Mouse (Mus musculus) hindbrain, embryonic 15.5 days (tissue): ENCODE results near the gene Trim12a. TPM values are rescaled to one million over a fixed set of nuclear protein-coding genes. Genes with fewer than 3 reads are reported as not detected.
A peak's percentile ranks its signal among the peaks of the same experiment; 100 is the strongest.
"Not testable (repeated sequence)": the region's sequence is repeated elsewhere in the genome, so short reads cannot be mapped to it uniquely, and the experiment has no call there.

ENCODE experiments used
- ATAC-seq: fragments of 200-750 bp; cut with Nextera tagmentation; 2 replicates; pipeline ENCODE4 v1.8.0; 2017; ENCODE audit warnings: low read depth, moderate number of reproducible peaks, moderate TSS enrichment; ENCODE audit not compliant: low FRiP score
- H3K27ac ChIP-seq: fragments of 300-500 bp; sonication (generic); replicated peaks from 2 replicates; pipeline ENCODE4 v1.5.1; 2015; ENCODE audit warnings: mild to moderate bottlenecking, inconsistent platforms
- H3K27me3 ChIP-seq: fragments of 300-500 bp; sonication (generic); 2 replicates; pipeline ENCODE4 v1.6.1; 2015; ENCODE audit warnings: control low read depth, inconsistent platforms
- H3K36me3 ChIP-seq: fragments of 300-500 bp; sonication (generic); 2 replicates; pipeline ENCODE4 v1.6.1; 2015; ENCODE audit warnings: control low read depth, inconsistent platforms
- H3K4me1 ChIP-seq: fragments of 300-500 bp; sonication (generic); replicated peaks from 2 replicates; pipeline ENCODE4 v1.6.1; 2015; ENCODE audit warnings: control low read depth, inconsistent platforms
- H3K4me2 ChIP-seq: fragments of 300-500 bp; sonication (generic); 2 replicates; pipeline ENCODE4 v1.6.1; 2015; ENCODE audit warnings: moderate library complexity, mild to moderate bottlenecking, inconsistent platforms
- H3K4me3 ChIP-seq: fragments of 300-500 bp; sonication (generic); 2 replicates; pipeline ENCODE4 v1.5.1; 2015; ENCODE audit warnings: mild to moderate bottlenecking, inconsistent platforms
- H3K9ac ChIP-seq: fragments of 300-500 bp; sonication (generic); 2 replicates; pipeline ENCODE4 v1.6.1; 2015; ENCODE audit warnings: inconsistent platforms
- H3K9me3 ChIP-seq: fragments of 300-500 bp; sonication (generic); 2 replicates; pipeline ENCODE4 v1.6.1; 2016; ENCODE audit warnings: control low read depth, inconsistent platforms
- WGBS: fragments of 180-500 bp; shearing (Covaris S2); methylation state at CpG from one replicate; pipeline ENCODE4 v1.1.7; 2015; 5-methylcytosine and 5-hydroxymethylcytosine counted together
- polyA plus RNA-seq: library from polyadenylated mRNA; unstranded; fragments of >200 nt; fragmentation: Nextera tagmentation; extraction: Ambion mirVana; gene quantifications from 2 replicates; pipeline ENCODE4 v1.2.1, GENCODE M21; 2015

The Trim12a gene
- 1.9 TPM in 2 replicates for polyA plus RNA-seq

DNA sequence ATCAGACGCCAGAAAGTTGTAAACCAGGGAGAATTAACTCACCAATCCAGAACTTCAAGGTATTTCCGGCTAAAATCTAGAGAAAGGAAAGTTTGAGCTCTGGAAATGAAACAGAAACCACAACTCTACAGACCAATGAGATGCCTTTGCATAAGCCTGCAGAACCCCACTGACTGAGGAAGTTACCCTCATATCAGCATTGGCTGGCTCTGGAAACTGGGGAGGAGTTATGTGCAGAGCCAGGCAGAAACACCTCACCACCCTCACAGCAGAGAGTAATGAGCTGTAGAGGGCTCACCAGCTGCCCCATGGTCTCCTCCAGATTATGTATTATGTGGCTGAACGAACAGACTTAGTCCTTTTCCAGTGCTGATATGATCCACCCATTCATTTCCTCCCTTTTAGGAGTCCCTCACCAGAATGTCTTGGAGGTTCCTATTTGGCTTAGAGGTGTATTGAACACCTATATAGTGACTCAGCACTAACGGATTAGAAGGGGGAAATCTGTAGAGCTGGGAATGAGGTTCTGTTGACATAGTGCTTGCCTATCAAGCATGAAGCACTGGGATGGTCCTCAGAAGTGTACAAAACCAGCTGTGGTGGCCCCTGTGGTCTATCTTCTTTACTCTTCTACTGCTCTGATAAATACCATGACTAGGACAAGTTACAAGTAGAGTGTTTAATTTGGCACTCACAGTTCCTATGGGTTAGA lies at the start of gene Trim12a:
TSS of gene Trim12a (minus strand) at position 98 of the 712 bp plus-strand sequence.
- not testable (repeated sequence) for H3K4me1 ChIP-seq, H3K9me3 ChIP-seq, H3K9ac ChIP-seq, H3K27ac ChIP-seq, ATAC-seq, H3K36me3 ChIP-seq, H3K27me3 ChIP-seq
- H3K4me3 ChIP-seq: peak within 1 kb of the TSS; percentile 30
- H3K4me2 ChIP-seq: peak within 1 kb of the TSS; percentile 36
- 32% methylated on average over 4 of the region's 4 CpGs for WGBS

DNA sequence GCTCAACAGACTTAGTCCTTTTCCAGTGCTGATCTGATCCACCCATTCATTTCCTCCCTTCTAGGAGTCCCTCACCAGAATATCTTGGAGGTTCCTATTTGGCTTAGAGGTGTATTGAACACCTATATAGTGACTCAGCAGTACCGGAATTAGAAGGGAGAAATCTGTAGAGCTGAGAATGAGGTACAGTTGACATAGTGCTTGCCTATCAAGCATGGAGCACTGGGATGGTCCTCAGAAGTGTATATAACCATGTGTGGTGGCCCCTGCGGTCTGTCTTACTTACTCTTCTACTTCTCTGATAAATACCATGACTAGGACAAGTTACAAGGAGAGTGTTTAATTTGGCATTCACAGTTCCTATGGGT lies 38.3 kb upstream of the Trim12a start:
- no peaks in the 10 kb centered on the region for H3K36me3 ChIP-seq
- H3K4me3 ChIP-seq: no peak overlapping the region
- no peak overlapping the region for H3K9ac ChIP-seq
- no peaks in the 10 kb centered on the region for H3K27me3 ChIP-seq
- no peaks in the 10 kb centered on the region for H3K4me1 ChIP-seq
- H3K4me2 ChIP-seq: peak overlapping the region; percentile 44; the same call in 1 of the 2 replicates
- ATAC-seq: no peak
- H3K9me3 ChIP-seq: no peaks in the 10 kb centered on the region
- no peak overlapping the region for H3K27ac ChIP-seq
- 77% methylated on average over 2 of the region's 2 CpGs for WGBS

DNA sequence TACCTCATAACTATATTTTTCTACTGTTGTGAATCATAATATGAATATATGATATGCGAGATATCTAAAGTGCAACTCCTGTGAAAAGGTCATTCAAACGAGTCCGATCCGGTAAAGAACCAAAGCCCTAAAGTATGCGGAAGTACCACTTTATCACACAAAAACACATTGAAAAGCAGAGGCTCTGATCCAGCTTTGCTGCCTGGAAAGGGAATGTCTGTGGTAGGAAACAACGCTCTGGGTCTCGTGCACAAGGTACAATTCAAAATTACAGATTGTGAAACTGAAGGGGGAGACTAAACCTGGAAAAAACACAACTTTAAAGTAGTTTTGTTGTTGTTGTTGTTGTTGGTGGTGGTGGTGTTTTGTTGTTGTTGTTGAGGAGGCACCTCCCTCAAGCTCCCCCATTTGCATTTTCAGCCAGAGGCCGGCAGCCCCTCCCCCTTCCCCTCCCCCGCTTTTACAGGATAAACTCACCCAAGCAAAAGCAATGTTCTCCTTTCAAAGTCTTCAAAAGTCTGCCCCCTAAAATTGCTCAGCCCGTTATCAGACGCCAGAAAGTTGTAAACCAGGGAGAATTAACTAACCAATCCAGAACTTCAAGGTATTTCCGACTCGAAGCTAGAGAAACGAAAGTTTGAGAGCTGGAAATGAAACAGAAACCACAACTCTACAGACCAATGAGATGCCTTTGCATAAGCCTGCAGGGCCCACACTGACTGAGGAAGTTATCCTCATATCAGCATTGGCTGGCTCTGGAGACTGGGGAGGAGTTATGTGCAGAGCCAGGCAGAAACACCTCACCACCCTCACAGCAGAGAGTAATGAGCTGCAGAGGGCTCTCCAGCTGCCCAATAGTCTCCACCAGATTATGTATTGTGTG lies 37.7 kb upstream of the Trim12a start, which contains the start of gene Trim12c:
TSS of gene Trim12c (minus strand) at position 646 of the 883 bp plus-strand sequence.
- H3K27me3 ChIP-seq: no peaks in the 10 kb centered on the region
- H3K36me3 ChIP-seq: no peaks in the 10 kb centered on the region
- no peak within 1 kb of the TSS for H3K27ac ChIP-seq
- no peaks in the 10 kb centered on the region for H3K4me1 ChIP-seq
- peak within 1 kb of the TSS; percentile 28 for H3K4me3 ChIP-seq
- peak within 1 kb of the TSS; percentile 44 for H3K4me2 ChIP-seq
- no peak within 1 kb of the TSS for H3K9ac ChIP-seq
- 13% methylated on average over 14 of the region's 14 CpGs for WGBS
- H3K9me3 ChIP-seq: no peaks in the 10 kb centered on the region
- peak; percentile 93 for ATAC-seq

DNA sequence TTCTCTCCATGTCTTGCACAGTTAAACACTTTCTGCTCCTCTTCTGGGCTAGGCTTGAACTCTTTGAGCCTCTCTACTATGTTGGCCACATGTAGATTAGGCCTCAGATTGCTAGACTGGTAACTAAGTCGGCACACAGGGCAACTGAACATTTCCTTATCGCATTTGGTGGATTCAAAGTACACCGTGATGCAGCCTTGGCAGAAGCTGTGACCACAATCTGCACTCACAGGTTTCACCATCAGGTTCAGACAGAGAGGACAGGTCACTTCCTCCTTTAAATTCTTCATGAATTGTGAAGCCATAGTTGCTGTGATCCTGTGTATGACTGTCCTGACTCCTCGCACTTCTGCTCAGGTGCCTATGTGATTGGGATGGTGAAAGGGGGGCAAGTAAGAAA lies 32.8 kb upstream of the Trim12a start:
- H3K4me3 ChIP-seq, H3K36me3 ChIP-seq, H3K27me3 ChIP-seq, H3K4me2 ChIP-seq, H3K9ac ChIP-seq, ATAC-seq, H3K9me3 ChIP-seq, H3K27ac ChIP-seq, H3K4me1 ChIP-seq: not testable (repeated sequence)
- WGBS: 87% methylated on average over 4 of the region's 4 CpGs

DNA sequence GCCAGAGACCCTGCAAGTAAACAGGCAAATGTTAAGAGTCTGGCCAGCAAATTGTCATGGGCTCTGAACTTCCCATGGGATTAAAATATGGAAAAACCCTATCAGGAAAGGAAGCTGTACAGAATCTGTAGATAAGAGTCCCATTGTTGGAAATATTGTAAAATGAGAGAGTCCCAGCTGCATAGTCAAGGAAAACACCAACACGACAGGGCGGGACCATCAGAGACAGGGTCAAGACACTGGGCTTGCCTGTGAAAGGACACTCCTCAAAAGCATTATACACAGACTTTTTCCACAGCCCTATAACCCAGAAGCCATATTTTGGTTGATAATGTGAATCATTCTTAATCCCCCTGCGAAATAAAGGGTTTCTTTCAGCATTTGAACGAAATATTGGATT lies 25.5 kb upstream of the Trim12a start:
- H3K9ac ChIP-seq, H3K27ac ChIP-seq, H3K4me3 ChIP-seq, H3K4me2 ChIP-seq, H3K4me1 ChIP-seq, ATAC-seq, H3K36me3 ChIP-seq, H3K27me3 ChIP-seq, H3K9me3 ChIP-seq: not testable (repeated sequence)
- WGBS: 91% methylated on average over 4 of the region's 4 CpGs

DNA sequence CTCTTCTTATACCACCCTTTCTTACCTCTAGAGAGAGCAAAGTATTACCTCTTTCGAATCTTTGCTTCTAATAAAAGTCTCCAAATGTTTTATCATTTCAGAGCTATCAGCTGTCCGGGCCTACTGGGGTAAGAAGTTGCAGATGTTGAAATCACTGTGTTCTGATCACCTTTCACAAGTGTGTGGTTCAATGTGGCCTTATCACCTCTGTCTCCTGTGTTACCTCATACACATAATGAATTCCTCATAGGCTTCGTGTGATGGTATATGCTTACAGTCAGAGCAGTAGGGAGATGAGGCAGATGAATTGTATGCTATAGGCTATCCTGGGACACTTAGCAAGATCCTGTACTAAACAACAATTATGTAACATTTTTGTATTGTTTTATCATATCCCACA lies 20.3 kb upstream of the Trim12a start:
- H3K4me1 ChIP-seq, H3K4me2 ChIP-seq, H3K36me3 ChIP-seq, ATAC-seq, H3K9ac ChIP-seq, H3K9me3 ChIP-seq, H3K4me3 ChIP-seq, H3K27ac ChIP-seq, H3K27me3 ChIP-seq: not testable (repeated sequence)
- 95% methylated on average over 3 of the region's 3 CpGs for WGBS

DNA sequence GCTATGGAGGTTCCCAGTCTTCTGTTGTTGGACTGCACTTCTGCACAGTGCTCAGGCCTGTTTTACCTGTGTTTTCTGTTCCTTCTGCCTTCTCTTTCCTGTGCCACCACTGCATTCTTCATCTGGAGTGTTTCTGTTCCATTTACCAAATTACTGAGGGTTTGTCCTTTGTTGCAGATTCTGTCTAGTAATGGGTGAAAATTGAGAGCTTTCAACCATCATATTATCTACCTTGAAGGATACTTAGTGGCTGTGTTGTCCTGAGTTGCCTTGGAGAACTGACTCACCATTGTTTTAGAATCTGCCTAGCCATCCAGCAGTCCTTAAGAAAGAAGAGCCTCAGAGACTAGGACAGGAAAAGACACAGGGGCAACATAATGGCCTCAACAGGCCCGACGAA lies 13.9 kb upstream of the Trim12a start, which contains the start of gene Trim34b:
TSS of gene Trim34b (plus strand) at position 301 of the 400 bp plus-strand sequence.
- not testable (repeated sequence) for H3K36me3 ChIP-seq, H3K4me1 ChIP-seq, H3K9me3 ChIP-seq, H3K4me3 ChIP-seq, H3K4me2 ChIP-seq, H3K9ac ChIP-seq, H3K27ac ChIP-seq, H3K27me3 ChIP-seq, ATAC-seq
- WGBS: 85% methylated on average over 2 of the region's 2 CpGs

DNA sequence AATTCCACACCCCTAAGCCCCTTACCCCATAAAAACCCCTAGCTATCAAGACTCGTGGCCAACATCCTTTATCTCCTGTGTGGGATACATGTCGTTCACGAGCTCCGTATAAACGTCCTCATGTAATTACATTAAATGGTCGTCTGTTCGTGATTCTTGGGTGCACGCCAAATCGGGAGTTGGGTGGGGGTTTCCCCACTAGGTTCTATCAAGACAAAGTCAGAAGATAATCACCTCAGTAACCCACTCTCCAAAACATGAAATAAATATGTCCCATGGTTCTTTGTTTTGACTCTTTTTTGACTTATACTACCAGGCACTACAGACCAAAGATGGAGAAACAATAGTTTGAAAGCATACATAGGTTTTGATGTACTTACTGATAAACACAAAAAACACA lies 6.8 kb upstream of the Trim12a start:
- no peaks in the 10 kb centered on the region for H3K9me3 ChIP-seq
- H3K4me1 ChIP-seq: no peaks in the 10 kb centered on the region
- H3K9ac ChIP-seq: no peak overlapping the region
- H3K4me2 ChIP-seq: no peak overlapping the region
- H3K27ac ChIP-seq: no peak overlapping the region
- no peak for ATAC-seq
- 79% methylated on average over 9 of the region's 9 CpGs for WGBS
- H3K27me3 ChIP-seq: no peaks in the 10 kb centered on the region
- no peaks in the 10 kb centered on the region for H3K36me3 ChIP-seq
- H3K4me3 ChIP-seq: no peak overlapping the region

DNA sequence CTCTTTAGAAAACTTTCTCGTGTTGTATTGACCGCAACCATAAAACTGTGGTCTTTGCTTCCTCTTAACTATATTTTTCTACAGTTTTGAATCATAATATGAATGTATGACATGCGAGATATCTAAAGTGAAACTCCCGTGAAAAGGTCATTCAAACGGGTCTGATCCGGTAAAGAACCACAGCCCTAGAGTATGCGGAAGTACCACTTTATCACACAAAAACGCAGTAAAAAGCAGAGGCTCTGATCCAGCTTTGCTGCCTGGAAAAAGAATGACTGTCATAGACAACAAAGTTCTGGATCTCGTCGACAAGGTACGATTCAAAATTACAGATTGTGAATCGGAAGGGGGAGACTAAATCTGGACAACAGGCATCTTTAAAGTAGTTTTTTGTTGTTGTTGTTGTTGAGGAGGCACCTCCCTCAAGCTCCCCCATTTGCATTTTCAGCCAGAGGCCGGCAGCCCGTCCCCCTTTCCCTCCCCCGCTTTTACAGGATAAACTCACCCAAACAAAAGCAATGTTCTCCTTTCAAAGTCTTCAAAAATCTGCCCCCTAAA lies 391 bp downstream of the Trim12a start:
- peak overlapping the region; percentile 36 for H3K4me2 ChIP-seq
- 15% methylated on average over 15 of the region's 15 CpGs for WGBS
- no peaks in the 10 kb centered on the region for H3K36me3 ChIP-seq
- H3K9ac ChIP-seq: no peak overlapping the region
- H3K27me3 ChIP-seq: no peaks in the 10 kb centered on the region
- no peak for ATAC-seq
- no peaks in the 10 kb centered on the region for H3K9me3 ChIP-seq
- no peaks in the 10 kb centered on the region for H3K4me1 ChIP-seq
- peak overlapping the region; percentile 30 for H3K4me3 ChIP-seq
- H3K27ac ChIP-seq: no peak overlapping the region

DNA sequence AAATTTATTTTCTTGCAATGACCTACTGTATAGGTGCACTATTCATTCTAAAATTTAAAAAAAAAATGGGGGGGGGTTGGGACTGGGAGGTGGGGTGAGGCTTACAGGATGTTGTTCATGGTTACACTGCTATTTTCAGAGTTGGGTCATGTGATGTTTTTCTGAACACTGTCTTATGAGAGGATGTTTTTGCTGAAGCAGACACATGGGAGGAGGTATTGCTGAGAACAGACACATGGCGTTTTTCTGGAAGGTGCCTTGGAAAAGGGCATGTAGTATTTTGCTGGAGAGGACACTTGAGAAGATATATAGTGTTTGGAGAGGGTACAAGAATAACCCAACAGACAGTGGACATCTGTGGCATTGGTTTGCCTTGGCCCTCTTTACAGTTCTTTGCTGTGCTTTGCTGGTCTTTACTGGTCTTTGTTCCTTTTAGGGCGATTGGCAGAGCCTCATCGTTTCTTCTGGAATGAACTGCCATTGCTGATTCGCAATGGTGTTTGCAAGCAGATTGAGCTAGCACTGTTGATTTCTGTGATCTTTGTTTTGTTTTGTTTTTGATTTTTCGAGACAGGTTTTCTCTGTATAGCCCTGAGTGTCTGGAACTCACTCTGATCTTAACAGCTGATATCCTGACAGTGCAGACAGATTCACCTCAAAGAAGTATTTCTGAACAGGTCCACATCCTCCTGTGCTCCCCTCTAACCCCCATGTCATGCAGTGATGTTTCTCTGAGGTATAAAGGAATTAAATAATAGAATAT lies 23.4 kb downstream of the Trim12a start:
- Histone ChIP-seq H3K4me1 (no peaks in the 10 kb centered on the region), H3K9me3 (no peaks in the 10 kb centered on the region), H3K36me3 (no peaks in the 10 kb centered on the region), H3K27ac (no peak overlapping the region), H3K4me2 (no peak overlapping the region), H3K4me3 (no peak overlapping the region), H3K9ac (no peak overlapping the region), H3K27me3 (no peaks in the 10 kb centered on the region)
- 86% methylated on average over 5 of the region's 5 CpGs for WGBS
- no peak for ATAC-seq

DNA sequence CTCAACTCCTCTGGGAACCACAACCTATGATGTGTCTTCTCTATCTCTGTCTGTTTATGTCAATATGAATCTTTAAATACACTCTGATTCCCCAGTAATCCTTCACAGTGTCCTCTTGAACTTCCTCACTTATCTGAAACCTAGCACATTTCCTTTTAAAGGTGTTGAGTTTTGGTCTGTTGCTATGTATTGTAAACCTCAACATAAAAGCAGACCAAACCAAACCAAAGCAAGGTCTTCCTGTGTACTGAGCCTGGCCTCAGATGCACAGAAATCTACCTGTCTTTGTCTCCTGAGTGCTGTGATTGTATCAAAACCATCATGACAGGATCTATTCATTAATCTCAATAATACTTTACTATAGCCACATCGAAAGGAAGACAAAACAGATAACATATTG lies 24.6 kb downstream of the Trim12a start:
- Histone ChIP-seq H3K9me3 (no peaks in the 10 kb centered on the region), H3K9ac (no peak overlapping the region), H3K4me2 (no peak overlapping the region), H3K27ac (no peak overlapping the region), H3K27me3 (no peaks in the 10 kb centered on the region), H3K36me3 (no peaks in the 10 kb centered on the region), H3K4me1 (no peaks in the 10 kb centered on the region), H3K4me3 (no peak overlapping the region)
- 87% methylated on average over 1 of the region's 1 CpGs for WGBS
- ATAC-seq: no peak
